Mouse (Mus musculus) limb, embryonic 14.5 days (tissue): ENCODE results near the gene Sdc4. TPM values are rescaled to one million over a fixed set of nuclear protein-coding genes. Genes with fewer than 3 reads are reported as not detected.
A peak's percentile ranks its signal among the peaks of the same experiment; 100 is the strongest.

Source experiments
- ATAC-seq: fragments of 200-750 bp; cut with Nextera tagmentation; 2 replicates; pipeline ENCODE4 v1.8.0; 2017; ENCODE audit warnings: low read depth, moderate number of reproducible peaks, moderate TSS enrichment; ENCODE audit not compliant: low FRiP score
- DNase-seq: peaks from one replicate; pipeline ENCODE4 v3.0.0-alpha.2; 2015; ENCODE audit warnings: low spot score
- H3K27ac ChIP-seq: fragments of 300-500 bp; sonication (generic); replicated peaks from 2 replicates; pipeline ENCODE4 v1.5.1; 2014; ENCODE audit warnings: low read depth, mild to moderate bottlenecking, low read length, moderate library complexity, mixed read lengths
- H3K27me3 ChIP-seq: fragments of 300-500 bp; sonication (generic); 2 replicates; pipeline ENCODE4 v1.6.1; 2014; ENCODE audit warnings: low read length, mixed read lengths; ENCODE audit not compliant: control insufficient read depth, insufficient read depth
- H3K36me3 ChIP-seq: fragments of 300-500 bp; sonication (generic); 2 replicates; pipeline ENCODE4 v1.6.1; 2014; ENCODE audit warnings: mild to moderate bottlenecking, low read length, moderate library complexity, mixed read lengths; ENCODE audit not compliant: control insufficient read depth, insufficient read depth
- H3K4me1 ChIP-seq: fragments of 300-500 bp; sonication (generic); 2 replicates; pipeline ENCODE4 v1.6.1; 2014; ENCODE audit warnings: antibody characterized with exemption, low read length, mixed read lengths; ENCODE audit not compliant: control insufficient read depth, insufficient read depth
- H3K4me2 ChIP-seq: fragments of 300-500 bp; sonication (generic); replicated peaks from 2 replicates; pipeline ENCODE4 v1.6.1; 2014; ENCODE audit warnings: low read depth, mild to moderate bottlenecking, low read length, moderate library complexity; ENCODE audit not compliant: severe bottlenecking
- H3K4me3 ChIP-seq: fragments of 300-500 bp; sonication (generic); replicated peaks from 2 replicates; pipeline ENCODE4 v1.5.1; 2014; ENCODE audit warnings: low read length
- H3K9ac ChIP-seq: fragments of 300-500 bp; sonication (generic); 2 replicates; pipeline ENCODE4 v1.6.1; 2014; ENCODE audit warnings: mild to moderate bottlenecking, low read depth, low read length, moderate library complexity; ENCODE audit not compliant: severe bottlenecking
- H3K9me3 ChIP-seq: fragments of 300-500 bp; sonication (generic); 2 replicates; pipeline ENCODE4 v1.6.1; 2016; ENCODE audit warnings: low read length; ENCODE audit not compliant: control insufficient read depth
- POLR2A ChIP-seq: fragments of 200-500 bp; IDR thresholded peaks from 2 replicates; pipeline ENCODE4 v1.8.0; 2012; ENCODE audit warnings: inconsistent platforms, mild to moderate bottlenecking, moderate library complexity, borderline replicate concordance; ENCODE audit not compliant: insufficient read depth, insufficient read length; ENCODE audit errors: extremely low read depth
- whole genome bisulfite sequencing: fragments of 180-500 bp; shearing (Covaris S2); extraction: QIAGEN DNeasy Blood & Tissue Kit; methylation state at CpG from one replicate; pipeline ENCODE4 v1.1.7; 2014; 5-methylcytosine and 5-hydroxymethylcytosine counted together
- polyA plus RNA-seq, 2 experiments: library from polyadenylated mRNA; depleted of rRNA in 1 of 2; stranded (reverse) in 1 of 2; unstranded in 1 of 2; fragments of >200 nt; fragmentation: Nextera tagmentation in 1 of 2; extraction: Ambion mirVana in 1 of 2; gene quantifications; 2 replicates each; pipeline versions ENCODE4 v1.2.1 to v1.2.3; 2012 to 2014

Sdc4 gene
- polyA plus RNA-seq, 2 experiments, result 27.4 to 65.9 TPM

DNA sequence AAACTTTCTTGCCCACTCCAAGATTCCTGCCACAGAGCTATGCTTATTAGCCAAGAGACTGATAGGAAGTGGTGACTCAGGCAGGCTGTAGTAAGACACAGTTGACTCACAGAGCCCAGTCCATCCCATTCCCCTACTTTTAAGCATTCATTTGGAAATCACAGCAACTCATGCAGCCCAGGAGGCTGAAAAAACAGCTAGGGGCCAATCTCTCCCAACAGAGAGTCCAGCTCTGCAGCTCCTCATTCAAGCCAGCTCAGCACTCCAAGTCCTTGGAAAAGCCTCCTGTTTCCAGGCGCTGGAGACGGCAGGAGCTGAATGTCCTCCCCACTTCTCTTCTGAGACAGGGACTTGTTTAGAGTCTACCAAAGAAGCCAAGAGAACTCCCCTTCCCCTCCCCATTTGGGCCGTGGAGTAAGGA lies 4.7 kb downstream of the Sdc4 start:
- H3K4me1 ChIP-seq, result peaks cover 75% of the 10 kb centered on the region
- no peak overlapping the region for H3K4me2 ChIP-seq
- WGBS, result 66% methylated on average over 3 of the region's 3 CpGs
- no peak overlapping the region for H3K4me3 ChIP-seq
- H3K9me3 ChIP-seq, result no peaks in the 10 kb centered on the region
- no peak for TF ChIP-seq POLR2A
- H3K27ac ChIP-seq, result no peak overlapping the region
- no peaks in the 10 kb centered on the region for H3K36me3 ChIP-seq
- no peaks in the 10 kb centered on the region for H3K27me3 ChIP-seq
- ATAC-seq (no peak), DNase-seq (no peak)
- H3K9ac ChIP-seq, result no peak overlapping the region

GRCm38 (mm10) chr2:164438257-164438656 lies 5.4 kb downstream of the Sdc4 start:
- Histone ChIP-seq H3K27ac (no peak overlapping the region), H3K9me3 (no peaks in the 10 kb centered on the region), H3K36me3 (no peaks in the 10 kb centered on the region), H3K4me1 (peaks cover 77% of the 10 kb centered on the region), H3K27me3 (no peaks in the 10 kb centered on the region), H3K4me3 (no peak overlapping the region), H3K9ac (no peak overlapping the region), H3K4me2 (no peak overlapping the region)
- 41% methylated on average over 8 of the region's 8 CpGs for WGBS
- DNase-seq (no peak), ATAC-seq (no peak)
- no peak for TF ChIP-seq POLR2A

GRCm38 (mm10) chr2:164437710-164438109 lies 6.0 kb downstream of the Sdc4 start:
- Histone ChIP-seq H3K27me3 (no peaks in the 10 kb centered on the region), H3K9ac (no peak overlapping the region), H3K36me3 (no peaks in the 10 kb centered on the region), H3K4me1 (peaks cover 81% of the 10 kb centered on the region), H3K4me2 (no peak overlapping the region), H3K4me3 (no peak overlapping the region), H3K27ac (no peak overlapping the region), H3K9me3 (no peaks in the 10 kb centered on the region)
- ATAC-seq (no peak), DNase-seq (no peak)
- no peak for TF ChIP-seq POLR2A
- 35% methylated on average over 6 of the region's 6 CpGs for WGBS

DNA sequence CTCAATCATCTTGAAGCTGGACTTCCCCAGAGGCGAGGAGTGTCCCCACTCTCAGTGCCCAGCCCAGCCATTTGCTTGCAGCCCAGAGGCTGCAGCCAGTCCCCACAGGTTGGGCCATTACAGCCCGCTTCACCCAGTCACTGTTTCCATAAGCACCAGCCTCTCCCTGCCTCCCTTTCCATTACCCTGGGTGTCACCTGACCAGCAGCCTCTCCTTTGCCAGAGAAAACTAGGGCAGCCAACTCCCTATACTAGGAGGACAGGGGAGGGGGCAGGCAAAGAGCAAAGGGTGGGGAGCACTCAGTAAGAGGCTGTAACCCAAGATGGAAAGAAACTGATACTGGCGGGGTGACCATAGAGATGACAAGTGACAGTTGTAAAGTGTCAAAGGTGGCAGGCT lies 6.7 kb downstream of the Sdc4 start:
- peak; percentile 36 for ATAC-seq
- H3K9me3 ChIP-seq, result no peaks in the 10 kb centered on the region
- H3K27ac ChIP-seq, result peak overlapping the region; percentile 55
- WGBS, result 45% methylated on average over 3 of the region's 3 CpGs
- no peak overlapping the region for H3K9ac ChIP-seq
- H3K4me2 ChIP-seq, result no peak overlapping the region
- no peak overlapping the region for H3K4me3 ChIP-seq
- no peak for TF ChIP-seq POLR2A
- peaks cover 83% of the 10 kb centered on the region for H3K4me1 ChIP-seq
- no peaks in the 10 kb centered on the region for H3K27me3 ChIP-seq
- H3K36me3 ChIP-seq, result no peaks in the 10 kb centered on the region
- no peak for DNase-seq

GRCm38 (mm10) chr2:164436215-164436913 lies 7.3 kb downstream of the Sdc4 start:
- no peaks in the 10 kb centered on the region for H3K36me3 ChIP-seq
- H3K4me2 ChIP-seq, result peak overlapping the region; percentile 13; the same call in 1 of the 2 replicates
- ATAC-seq (0 out of 2 replicates have a peak, but pooled peaks have one; percentile 8), DNase-seq (no peak)
- H3K4me3 ChIP-seq, result no peak overlapping the region
- H3K4me1 ChIP-seq, result peaks cover 85% of the 10 kb centered on the region
- peak overlapping the region; percentile 55 for H3K27ac ChIP-seq
- H3K9me3 ChIP-seq, result no peaks in the 10 kb centered on the region
- 17% methylated on average over 8 of the region's 8 CpGs for WGBS
- H3K27me3 ChIP-seq, result no peaks in the 10 kb centered on the region
- TF ChIP-seq POLR2A, result no peak
- no peak overlapping the region for H3K9ac ChIP-seq
